Mouse (Mus musculus) bone marrow, adult 2 months (tissue): ENCODE data around the gene Rab11fip2.

Experiments used
- CTCF ChIP-seq: fragments of 200-500 bp; IDR thresholded peaks from 2 replicates; pipeline ENCODE4 v1.5.1; 2011; ENCODE audit warnings: low read length, control low read depth; ENCODE audit not compliant: control insufficient read depth, insufficient read depth
- POLR2A ChIP-seq: fragments of 200-500 bp; IDR thresholded peaks from 2 replicates; pipeline ENCODE4 v1.6.1; 2011; ENCODE audit warnings: low read depth, mild to moderate bottlenecking, control low read depth, low read length, borderline replicate concordance; ENCODE audit not compliant: control insufficient read depth

GRCm38 (mm10) chr19:59853061-59853460 is 90.4 kb downstream of the Rab11fip2 start:
- no peak for TF ChIP-seq CTCF
- no peak for TF ChIP-seq POLR2A
